Mouse (Mus musculus) lung, postnatal 4 days (tissue): ENCODE results near the gene Olfr1284.
"Not testable (repeated sequence)": the region's sequence is repeated elsewhere in the genome, so short reads cannot be mapped to it uniquely, and the experiment has no call there.

ENCODE experiments used
- DNase-seq, 2 experiments: peaks; one replicate each; pipeline ENCODE4 v3.0.0; 2021

Gene Olfr1284

GRCm38 (mm10) chr2:111375222-111375621, at the start of gene Olfr1284:
Olfr1284 (plus strand) TSS chr2:111375522.
- DNase-seq: no peak

- no peak for DNase-seq
Measured at GRCm38 (mm10) chr2:111326220-111326619, 49.1 kb upstream of the Olfr1284 start, which contains the start of gene Olfr1281. Olfr1281 (plus strand) TSS chr2:111326520.

- DNase-seq: not testable (repeated sequence)
Measured at GRCm38 (mm10) chr2:111333721-111334120, 41.6 kb upstream of the Olfr1284 start.

- DNase-seq: no peak
Measured at GRCm38 (mm10) chr2:111335976-111336375, 39.3 kb upstream of the Olfr1284 start, which contains the start of gene Olfr1282. Olfr1282 (minus strand) TSS chr2:111336076.

GRCm38 (mm10) chr2:111366490-111366889, 8.8 kb upstream of the Olfr1284 start, which contains the start of gene Olfr1283:
Olfr1283 (plus strand) TSS chr2:111366790.
- no peak for DNase-seq

- DNase-seq: no peak
Measured at GRCm38 (mm10) chr2:111422931-111423330, 47.6 kb downstream of the Olfr1284 start, which contains the start of gene Olfr1286. Olfr1286 (minus strand) TSS chr2:111423115.
